Mouse (Mus musculus): Measurements from ENCODE around the gene Fam217b.

DNA sequence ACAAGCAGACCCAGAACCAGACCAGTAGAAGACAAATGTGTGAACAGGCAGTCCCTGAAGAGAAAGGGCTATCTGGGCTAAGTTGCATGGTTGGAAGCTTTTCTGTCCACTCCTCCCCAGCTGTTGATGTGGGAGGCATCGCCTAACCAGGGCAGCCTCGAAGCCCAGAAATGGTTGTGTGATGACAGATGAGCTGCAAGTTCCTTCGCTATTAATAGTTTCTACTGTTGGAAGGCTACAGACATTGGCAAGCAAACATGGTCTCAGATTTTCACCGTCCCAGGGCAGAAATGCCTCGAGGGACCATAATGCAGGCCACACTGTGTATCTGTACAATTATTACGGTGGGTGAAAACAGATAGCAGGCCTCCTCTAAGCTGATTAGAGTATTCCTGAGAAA, 1.7 kb upstream of the Fam217b start:
- TF ChIP-seq CTCF (IDR thresholded peaks at IDR 0.05; ENCODE audit: borderline replicate concordance, insufficient read depth, low read length) (no peak), POLR2A (IDR thresholded peaks at IDR 0.05; ENCODE audit: low read depth, low read length) (no peak)
